In the genomic region with DNA sequence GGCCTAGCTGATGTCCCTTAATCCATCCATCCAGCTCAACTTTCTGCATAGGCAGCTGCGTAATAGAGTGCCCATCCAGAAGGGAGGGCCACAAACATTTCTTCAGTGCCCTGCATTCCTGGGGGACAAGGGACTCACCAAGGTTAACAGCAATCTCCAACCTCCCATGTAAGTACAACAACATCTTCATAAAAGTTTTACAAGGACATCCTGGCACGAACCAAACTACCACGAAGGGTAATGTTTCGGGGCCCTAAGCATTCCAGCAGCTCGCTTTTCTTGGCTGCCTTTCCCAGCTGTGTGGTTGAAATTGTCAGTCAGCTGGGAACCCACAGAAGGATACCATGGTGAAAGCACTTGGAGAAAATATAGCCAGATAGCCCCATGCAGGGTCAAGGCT, we compare ENCODE assay signal across 13 mouse cellular contexts.
DNase-seq lines count a peak whose midpoint lies in the region; ATAC-seq and TF ChIP-seq lines count a peak whose summit lies in the region.
"Had no signal": no experiment of that assay in that cellular context is flagged by ENCODE, and none has a peak within 500 bp of the region (broad histone marks: within the 10 kb centered on the region; RNA-seq: fewer than 3 reads in every experiment).

No protein-coding gene starts in this region.

- no peak for TF ChIP-seq EP300 in heart, postnatal 0 days (IDR thresholded peaks at IDR 0.05; ENCODE audit: low read depth)

- intact Hi-C loops in heart, postnatal 36 days (cut with DNase I), result no loop called here

- no peaks in the 10 kb centered on the region for H3K9me3 ChIP-seq in heart, postnatal 0 days (replicated peaks; ENCODE audit: control insufficient read depth, low read length)
- H3K9me3 ChIP-seq: hindbrain, embryonic 15.5 days had no signal

- no peak for TF ChIP-seq CTCF in heart, postnatal 0 days (IDR thresholded peaks at IDR 0.05; ENCODE audit: low read depth)

- H3K4me1 ChIP-seq in heart, postnatal 0 days (ENCODE audit: control insufficient read depth, insufficient read depth), result peaks cover 22% of the 10 kb centered on the region
- H3K4me1 ChIP-seq: hindbrain, embryonic 15.5 days had no signal

- H3K4me2 ChIP-seq in heart, postnatal 0 days (ENCODE audit: low read depth, low read length), result no peak overlapping the region
- H3K4me2 ChIP-seq: hindbrain, embryonic 15.5 days had no signal

- no peak overlapping the region for H3K9ac ChIP-seq in heart, postnatal 0 days (replicated peaks; ENCODE audit: low read depth, low read length)
- H3K9ac ChIP-seq: hindbrain, embryonic 15.5 days had no signal

- H3K36me3 ChIP-seq in heart, postnatal 0 days (replicated peaks; ENCODE audit: control insufficient read depth, insufficient read depth, low read length), result no peaks in the 10 kb centered on the region
- H3K36me3 ChIP-seq: hindbrain, embryonic 15.5 days had no signal

- DNase-seq in heart, postnatal 0 days (ENCODE audit: low spot score), result no peak
- no peak for DNase-seq in heart, postnatal 36 days
- peak; percentile 15 for DNase-seq in urinary bladder, postnatal 14 days (ENCODE audit: low spot score)
- no peak for DNase-seq in urinary bladder, postnatal 4 days (ENCODE audit: low spot score in 2 of 2)
- DNase-seq in gastrocnemius, postnatal 10 days, result peak; percentile 15
- DNase-seq in right cerebral cortex, postnatal 10 days (ENCODE audit: low spot score in 2 of 2), result no peak
- no peak for DNase-seq in thymus, postnatal 25 days
- DNase-seq: cerebellum, adult 9-11 months; lung, postnatal 36 days had no signal

- H3K27me3 ChIP-seq in heart, postnatal 0 days (ENCODE audit: control insufficient read depth, insufficient read depth, low read length), result no peaks in the 10 kb centered on the region
- H3K27me3 ChIP-seq: hindbrain, embryonic 15.5 days had no signal

- peak overlapping the region; percentile 65 for H3K27ac ChIP-seq in heart, postnatal 0 days (ENCODE audit: low read depth)
- H3K27ac ChIP-seq: hindbrain, embryonic 15.5 days had no signal

- ATAC-seq in heart, postnatal 0 days (ENCODE audit: insufficient read depth, low read depth), result peak; percentile 41; the same call in 1 of the 2 replicates
- ATAC-seq in monocyte, adult 5-6 weeks (replicated peaks; ENCODE audit: insufficient number of reproducible peaks, low FRiP score, low TSS enrichment, poor library complexity, severe bottlenecking), result no peak
- ATAC-seq: CD4-positive, CD25-positive, alpha-beta regulatory T cell, adult 4 months had no signal

- 44% methylated on average over 5 of the region's 5 CpGs for WGBS in heart, postnatal 0 days

- no peak overlapping the region for H3K4me3 ChIP-seq in heart, postnatal 0 days (ENCODE audit: low read depth, low read length)
- H3K4me3 ChIP-seq: erythroblast, embryonic 14.5 days; hindbrain, embryonic 15.5 days had no signal

Comparison
In these comparisons a context has a peak if more than half of its experiments do, and no peak if none do; other contexts are left out.
1. DNase-seq: peak in urinary bladder, postnatal 14 days (single experiment) and gastrocnemius, postnatal 10 days (single experiment); none in heart, postnatal 0 days (single experiment), heart, postnatal 36 days (0 of 2), urinary bladder, postnatal 4 days (0 of 2), right cerebral cortex, postnatal 10 days (0 of 2) and thymus, postnatal 25 days (single experiment).